Mouse (Mus musculus): ENCODE results near the gene Gm7544. TPM values are rescaled to one million over a fixed set of nuclear protein-coding genes. Genes with fewer than 3 reads are reported as not detected.
"Not testable (repeated sequence)": the region's sequence is repeated elsewhere in the genome, so short reads cannot be mapped to it uniquely, and the experiment has no call there.

Gm7544 gene
- total RNA-seq (2014; rRNA removed) (not detected in 2 replicates), polyA plus RNA-seq (2015; fragmentation: Nextera tagmentation; extraction: Ambion mirVana) (not detected in 2 replicates)

DNA sequence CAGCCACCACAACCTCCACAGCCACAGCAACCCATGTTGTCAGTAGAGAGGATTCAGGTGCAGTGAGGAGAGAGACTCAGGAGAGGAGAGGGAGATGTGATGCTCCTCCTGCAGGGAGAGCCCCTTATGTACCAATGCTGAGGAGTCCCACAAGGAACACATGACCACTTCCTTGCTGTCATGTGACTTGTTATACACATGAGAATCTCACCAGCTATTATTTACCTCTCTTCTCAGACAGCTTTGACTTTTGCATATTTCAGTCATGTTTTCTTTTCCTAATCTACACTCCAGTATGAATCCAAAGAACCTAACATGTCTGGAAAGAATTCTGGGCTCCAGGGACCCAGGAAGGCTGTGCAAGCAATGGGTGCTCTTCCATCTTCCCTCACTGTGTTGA is at the start of gene Gm7544:
Gene Gm7544, minus strand, starts transcription at position 101 of the 400 bp plus-strand sequence.
- H3K27me3 ChIP-seq (ENCODE audit: insufficient read depth, low read length); H3K36me3 ChIP-seq (ENCODE audit: insufficient read depth, low read length); H3K4me3 ChIP-seq (ENCODE audit: low read depth, low read length); H3K4me2 ChIP-seq (ENCODE audit: low read depth, low read length, poor library complexity, severe bottlenecking); H3K4me1 ChIP-seq (ENCODE audit: insufficient read depth, low read length); H3K9me3 ChIP-seq (ENCODE audit: low read length); DNase-seq (ENCODE audit: low spot score); H3K9ac ChIP-seq (replicated peaks; ENCODE audit: low read length, poor library complexity, severe bottlenecking); ATAC-seq (ENCODE audit: low FRiP score); H3K27ac ChIP-seq (ENCODE audit: low read depth, low read length): not testable (repeated sequence)

DNA sequence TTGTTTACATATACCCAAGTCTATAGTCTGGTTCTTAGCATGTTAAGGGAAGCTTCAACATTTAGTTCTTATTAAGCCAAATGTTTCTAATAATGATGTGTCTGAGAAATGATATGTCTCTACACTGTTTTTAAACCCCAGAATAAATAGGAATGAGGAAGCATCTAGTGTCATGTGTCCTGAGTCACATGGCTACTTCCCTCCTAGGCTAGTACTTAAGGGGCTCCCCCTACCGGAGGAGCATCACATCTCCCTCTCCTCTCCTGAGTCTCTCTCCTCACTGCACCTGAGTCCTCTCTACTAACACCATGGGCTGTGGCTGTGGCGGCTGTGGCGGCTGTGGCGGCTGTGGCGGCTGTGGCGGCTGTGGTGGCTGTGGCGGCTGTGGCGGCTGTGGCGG is 44.5 kb upstream of the Gm7544 start, which contains the start of gene Gm47959:
Gene Gm47959, plus strand, starts transcription at position 243 of the 400 bp plus-strand sequence.
- H3K9me3 ChIP-seq (ENCODE audit: low read length); H3K27me3 ChIP-seq (ENCODE audit: insufficient read depth, low read length); DNase-seq (ENCODE audit: low spot score); H3K4me2 ChIP-seq (ENCODE audit: low read depth, low read length, poor library complexity, severe bottlenecking); H3K4me3 ChIP-seq (ENCODE audit: low read depth, low read length); H3K27ac ChIP-seq (ENCODE audit: low read depth, low read length); H3K4me1 ChIP-seq (ENCODE audit: insufficient read depth, low read length); H3K36me3 ChIP-seq (ENCODE audit: insufficient read depth, low read length); ATAC-seq (ENCODE audit: low FRiP score); H3K9ac ChIP-seq (replicated peaks; ENCODE audit: low read length, poor library complexity, severe bottlenecking): not testable (repeated sequence)
- 97% methylated on average over 7 of the region's 9 CpGs for WGBS

DNA sequence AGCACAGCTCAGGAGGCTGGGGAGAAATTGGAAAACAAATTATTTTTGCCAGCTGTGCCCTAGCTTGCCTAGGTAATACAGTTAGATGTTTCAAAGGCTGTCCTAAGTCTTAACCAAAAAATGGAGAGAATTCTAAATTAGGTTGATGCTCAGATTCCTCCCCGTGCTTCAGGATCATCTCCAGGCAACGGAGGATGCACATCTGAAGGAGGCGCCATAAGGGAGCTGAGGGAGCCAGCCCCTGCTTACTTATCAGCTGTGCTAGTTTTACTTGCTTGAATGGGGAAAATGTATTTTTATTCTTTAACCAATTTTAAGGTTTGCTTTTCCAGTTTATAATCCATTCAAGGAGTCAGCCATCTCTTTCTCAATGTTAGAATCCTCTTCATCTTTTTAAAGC is 38.1 kb upstream of the Gm7544 start:
- no peak overlapping the region for H3K4me2 ChIP-seq (ENCODE audit: low read depth, low read length, poor library complexity, severe bottlenecking)
- H3K4me3 ChIP-seq (ENCODE audit: low read depth, low read length), result no peak overlapping the region
- no peaks in the 10 kb centered on the region for H3K4me1 ChIP-seq (ENCODE audit: insufficient read depth, low read length)
- H3K27ac ChIP-seq (ENCODE audit: low read depth, low read length), result no peak overlapping the region
- WGBS, result 87% methylated on average over 3 of the region's 3 CpGs
- no peaks in the 10 kb centered on the region for H3K27me3 ChIP-seq (ENCODE audit: insufficient read depth, low read length)
- no peak for ATAC-seq (ENCODE audit: low FRiP score)
- no peak for DNase-seq (ENCODE audit: low spot score)
- H3K36me3 ChIP-seq (ENCODE audit: insufficient read depth, low read length), result no peaks in the 10 kb centered on the region
- no peak overlapping the region for H3K9ac ChIP-seq (replicated peaks; ENCODE audit: low read length, poor library complexity, severe bottlenecking)
- no peak for TF ChIP-seq CTCF (IDR thresholded peaks at IDR 0.05)
- H3K9me3 ChIP-seq (ENCODE audit: low read length), result no peaks in the 10 kb centered on the region

DNA sequence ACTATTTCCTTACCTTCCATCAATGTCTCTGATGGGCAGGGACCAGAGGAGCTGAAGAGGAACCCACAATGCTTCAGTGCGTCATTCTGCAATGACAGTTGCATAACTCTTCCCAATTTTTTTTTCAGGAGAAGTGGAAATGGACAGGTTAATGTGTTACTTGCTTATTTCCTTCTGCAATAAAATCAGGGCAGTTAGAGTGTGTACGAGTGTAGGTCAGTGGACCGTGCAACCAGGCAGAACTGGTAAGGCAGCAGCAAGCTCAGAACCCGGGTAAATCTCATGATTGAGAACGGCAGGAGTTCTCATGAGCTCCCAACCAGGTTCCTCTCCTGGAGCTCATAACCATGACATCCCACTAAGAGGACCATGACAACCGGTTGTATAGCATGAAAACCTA is 36.3 kb upstream of the Gm7544 start:
- no peaks in the 10 kb centered on the region for H3K27me3 ChIP-seq (ENCODE audit: insufficient read depth, low read length)
- DNase-seq (ENCODE audit: low spot score) (no peak), ATAC-seq (ENCODE audit: low FRiP score) (no peak)
- no peak overlapping the region for H3K4me2 ChIP-seq (ENCODE audit: low read depth, low read length, poor library complexity, severe bottlenecking)
- H3K27ac ChIP-seq (ENCODE audit: low read depth, low read length), result no peak overlapping the region
- H3K9ac ChIP-seq (replicated peaks; ENCODE audit: low read length, poor library complexity, severe bottlenecking), result no peak overlapping the region
- H3K4me1 ChIP-seq (ENCODE audit: insufficient read depth, low read length), result no peaks in the 10 kb centered on the region
- WGBS, result 86% methylated on average over 6 of the region's 6 CpGs
- no peaks in the 10 kb centered on the region for H3K36me3 ChIP-seq (ENCODE audit: insufficient read depth, low read length)
- no peak for TF ChIP-seq CTCF (IDR thresholded peaks at IDR 0.05)
- H3K4me3 ChIP-seq (ENCODE audit: low read depth, low read length), result no peak overlapping the region
- no peaks in the 10 kb centered on the region for H3K9me3 ChIP-seq (ENCODE audit: low read length)

DNA sequence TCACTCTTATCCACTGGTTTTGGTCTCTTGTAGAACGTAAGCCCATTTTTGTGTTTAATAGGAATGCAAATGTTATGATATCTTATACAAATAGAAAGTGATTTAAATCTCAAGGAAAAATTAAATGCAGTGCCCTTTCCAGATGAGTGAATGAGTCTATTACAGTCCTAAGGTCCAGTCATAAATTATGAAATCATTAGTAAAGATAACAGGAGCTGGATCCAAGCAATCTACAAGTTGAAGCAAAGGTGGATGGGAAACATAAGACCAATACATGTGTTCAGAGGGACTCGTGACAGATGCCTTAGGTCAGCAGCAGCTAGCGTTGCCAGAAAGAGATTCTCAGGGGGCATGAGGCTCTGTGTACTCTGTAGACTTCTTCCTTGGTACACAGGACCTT is 35.8 kb upstream of the Gm7544 start:
- Histone ChIP-seq H3K4me3 (ENCODE audit: low read depth, low read length) (no peak overlapping the region), H3K9ac (replicated peaks; ENCODE audit: low read length, poor library complexity, severe bottlenecking) (no peak overlapping the region), H3K36me3 (ENCODE audit: insufficient read depth, low read length) (no peaks in the 10 kb centered on the region), H3K9me3 (ENCODE audit: low read length) (no peaks in the 10 kb centered on the region), H3K4me2 (ENCODE audit: low read depth, low read length, poor library complexity, severe bottlenecking) (no peak overlapping the region), H3K27ac (ENCODE audit: low read depth, low read length) (no peak overlapping the region), H3K4me1 (ENCODE audit: insufficient read depth, low read length) (no peaks in the 10 kb centered on the region), H3K27me3 (ENCODE audit: insufficient read depth, low read length) (no peaks in the 10 kb centered on the region)
- DNase-seq (ENCODE audit: low spot score) (no peak), ATAC-seq (ENCODE audit: low FRiP score) (no peak)
- TF ChIP-seq CTCF (IDR thresholded peaks at IDR 0.05), result no peak
- 77% methylated on average over 3 of the region's 3 CpGs for WGBS

DNA sequence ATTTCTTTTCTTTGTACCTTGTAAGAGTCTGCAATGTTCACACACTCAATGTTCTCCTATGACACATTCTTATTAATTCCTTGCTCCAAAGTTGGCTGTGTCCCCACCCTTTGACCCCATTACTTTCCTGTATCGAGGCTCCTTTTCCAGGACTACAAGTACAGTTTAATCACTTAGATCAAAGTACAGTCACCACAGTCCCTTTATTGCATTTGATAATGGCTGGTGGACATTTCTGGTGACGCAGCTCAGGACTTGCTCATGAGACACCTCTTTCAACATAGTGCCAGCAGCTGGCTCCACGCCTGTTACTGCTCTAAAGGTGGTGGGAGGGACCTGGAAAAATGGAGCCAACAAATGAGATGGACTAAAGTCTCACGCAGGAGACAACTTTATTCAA is 35.2 kb upstream of the Gm7544 start:
- Histone ChIP-seq H3K4me3 (ENCODE audit: low read depth, low read length) (no peak overlapping the region), H3K9me3 (ENCODE audit: low read length) (no peaks in the 10 kb centered on the region), H3K36me3 (ENCODE audit: insufficient read depth, low read length) (no peaks in the 10 kb centered on the region), H3K4me2 (ENCODE audit: low read depth, low read length, poor library complexity, severe bottlenecking) (no peak overlapping the region), H3K27ac (ENCODE audit: low read depth, low read length) (no peak overlapping the region), H3K27me3 (ENCODE audit: insufficient read depth, low read length) (no peaks in the 10 kb centered on the region), H3K4me1 (ENCODE audit: insufficient read depth, low read length) (no peaks in the 10 kb centered on the region), H3K9ac (replicated peaks; ENCODE audit: low read length, poor library complexity, severe bottlenecking) (no peak overlapping the region)
- ATAC-seq (ENCODE audit: low FRiP score) (no peak), DNase-seq (ENCODE audit: low spot score) (no peak)
- TF ChIP-seq CTCF (IDR thresholded peaks at IDR 0.05), result no peak
- 74% methylated on average over 4 of the region's 4 CpGs for WGBS
